ENCODE assay signal across 8 mouse cellular contexts in the genomic region with DNA sequence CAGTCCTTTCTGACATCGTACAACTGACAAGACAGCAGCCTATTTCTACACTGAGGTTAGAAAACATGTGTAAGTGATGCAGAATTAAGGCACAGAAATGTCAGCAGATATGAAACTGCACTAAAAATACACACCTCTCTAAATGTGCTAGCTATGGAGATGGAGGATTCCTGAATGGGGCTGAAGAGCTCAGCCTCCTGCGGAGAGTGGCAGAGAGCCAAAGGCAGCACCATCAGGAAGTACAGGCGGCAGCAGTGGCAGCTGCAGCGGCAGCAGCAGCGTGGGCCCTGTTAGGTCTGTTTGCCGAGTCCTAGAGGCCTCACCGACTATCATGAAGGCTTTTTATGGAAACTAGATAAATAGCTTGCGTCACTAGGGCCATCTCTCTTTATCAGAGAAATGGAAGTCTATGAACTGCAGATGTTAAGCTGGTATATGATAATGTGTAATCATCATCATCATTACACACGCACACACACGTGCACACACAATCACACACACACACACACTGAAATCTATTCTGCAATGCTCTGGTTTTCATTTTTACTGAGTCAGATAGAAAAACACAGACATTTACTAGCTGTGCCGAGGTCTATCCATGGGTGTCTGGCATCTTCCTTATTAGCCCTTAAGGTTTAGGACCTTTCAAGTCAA.
DNase-seq lines count a peak whose midpoint lies in the region; ATAC-seq lines count a peak whose summit lies in the region.

No protein-coding gene starts in this region.

- H3K27me3 ChIP-seq in embryonic facial prominence, embryonic 14.5 days (replicated peaks; ENCODE audit: control insufficient read depth, insufficient read depth, low read length): no peaks in the 10 kb centered on the region
- H3K27me3 ChIP-seq in embryonic facial prominence, embryonic 10.5 days (replicated peaks; ENCODE audit: low read depth, poor library complexity, severe bottlenecking): no peaks in the 10 kb centered on the region
- H3K27me3 ChIP-seq in hindbrain, embryonic 14.5 days (ENCODE audit: control insufficient read depth, insufficient read depth, low read length): no peaks in the 10 kb centered on the region
- H3K27me3 ChIP-seq in midbrain, embryonic 15.5 days (replicated peaks): no peaks in the 10 kb centered on the region

- peak; percentile 72; the same call in 1 of the 2 replicates for ATAC-seq in embryonic facial prominence, embryonic 14.5 days (ENCODE audit: low read depth)
- ATAC-seq in CD4-positive, CD25-positive, alpha-beta regulatory T cell, adult 4 months: peak; percentile 30
- ATAC-seq in hindbrain, embryonic 14.5 days (ENCODE audit: low FRiP score): peak; percentile 60; the same call in 1 of the 2 replicates
- peak; percentile 87 for ATAC-seq in midbrain, embryonic 15.5 days (replicated peaks)

- no peak overlapping the region for H3K27ac ChIP-seq in embryonic facial prominence, embryonic 14.5 days (replicated peaks; ENCODE audit: low read depth, low read length)
- H3K27ac ChIP-seq in embryonic facial prominence, embryonic 10.5 days (replicated peaks): no peak overlapping the region
- no peak overlapping the region; the same call in 1 of the 2 replicates for H3K27ac ChIP-seq in hindbrain, embryonic 14.5 days
- no peak overlapping the region for H3K27ac ChIP-seq in midbrain, embryonic 15.5 days

- 44% methylated on average over 10 of the region's 11 CpGs for WGBS in embryonic facial prominence, embryonic 14.5 days
- 71% methylated on average over 11 of the region's 11 CpGs for WGBS in embryonic facial prominence, embryonic 10.5 days
- 51% methylated on average over 11 of the region's 11 CpGs for WGBS in hindbrain, embryonic 14.5 days
- WGBS in midbrain, embryonic 15.5 days: 54% methylated on average over 11 of the region's 11 CpGs

- H3K4me1 ChIP-seq in embryonic facial prominence, embryonic 14.5 days (ENCODE audit: control insufficient read depth, insufficient read depth, low read length): no peaks in the 10 kb centered on the region
- no peaks in the 10 kb centered on the region for H3K4me1 ChIP-seq in embryonic facial prominence, embryonic 10.5 days
- 0 out of 2 replicates have a peak, but pooled peaks cover 8% of the 10 kb centered on the region for H3K4me1 ChIP-seq in hindbrain, embryonic 14.5 days (replicated peaks; ENCODE audit: control insufficient read depth, insufficient read depth, low read length)
- peaks cover 3% of the 10 kb centered on the region; the same call in 1 of the 2 replicates for H3K4me1 ChIP-seq in midbrain, embryonic 15.5 days

- H3K36me3 ChIP-seq in embryonic facial prominence, embryonic 14.5 days (ENCODE audit: control insufficient read depth, insufficient read depth, low read length): no peaks in the 10 kb centered on the region
- no peaks in the 10 kb centered on the region for H3K36me3 ChIP-seq in embryonic facial prominence, embryonic 10.5 days (replicated peaks)
- no peaks in the 10 kb centered on the region for H3K36me3 ChIP-seq in hindbrain, embryonic 14.5 days (replicated peaks; ENCODE audit: control insufficient read depth, insufficient read depth)
- H3K36me3 ChIP-seq in midbrain, embryonic 15.5 days (replicated peaks): no peaks in the 10 kb centered on the region

- H3K4me3 ChIP-seq in embryonic facial prominence, embryonic 14.5 days (ENCODE audit: low read depth, low read length): no peak overlapping the region
- H3K4me3 ChIP-seq in embryonic facial prominence, embryonic 10.5 days: no peak overlapping the region
- no peak overlapping the region for H3K4me3 ChIP-seq in hindbrain, embryonic 14.5 days (replicated peaks; ENCODE audit: low read length)
- no peak overlapping the region for H3K4me3 ChIP-seq in midbrain, embryonic 15.5 days

- peak; percentile 79 for DNase-seq in embryonic facial prominence, embryonic 14.5 days (ENCODE audit: low spot score)
- no peak for DNase-seq in embryonic facial prominence, embryonic 10.5 days (ENCODE audit: low spot score)
- DNase-seq in cerebellum, postnatal 4 days (ENCODE audit: low spot score in 2 of 2): peak; percentile 21 to 60
- peak; percentile 63 for DNase-seq in hindbrain, embryonic 14.5 days (ENCODE audit: low spot score)
- peak; percentile 25 to 84 for DNase-seq in left cerebral cortex, adult 8-10 months (ENCODE audit: low spot score in 2 of 2)
- no peak for DNase-seq in spleen, postnatal 10 days (ENCODE audit: low spot score in 2 of 2)

- no peaks in the 10 kb centered on the region for H3K9me3 ChIP-seq in embryonic facial prominence, embryonic 14.5 days (ENCODE audit: control insufficient read depth, low read length)
- H3K9me3 ChIP-seq in embryonic facial prominence, embryonic 10.5 days: no peaks in the 10 kb centered on the region
- H3K9me3 ChIP-seq in hindbrain, embryonic 14.5 days (ENCODE audit: control insufficient read depth, low read length): no peaks in the 10 kb centered on the region
- H3K9me3 ChIP-seq in midbrain, embryonic 15.5 days: no peaks in the 10 kb centered on the region

- no peak overlapping the region for H3K4me2 ChIP-seq in embryonic facial prominence, embryonic 14.5 days (ENCODE audit: low read depth, low read length)
- no peak overlapping the region; the same call in 1 of the 2 replicates for H3K4me2 ChIP-seq in hindbrain, embryonic 14.5 days (replicated peaks)
- no peak overlapping the region for H3K4me2 ChIP-seq in midbrain, embryonic 15.5 days

- no peak overlapping the region for H3K9ac ChIP-seq in embryonic facial prominence, embryonic 14.5 days (ENCODE audit: low read depth, low read length)
- H3K9ac ChIP-seq in hindbrain, embryonic 14.5 days: no peak overlapping the region
- no peak overlapping the region for H3K9ac ChIP-seq in midbrain, embryonic 15.5 days

Comparison
In these comparisons a context has a peak if more than half of its experiments do, and no peak if none do; other contexts are left out.
1. DNase-seq: peak in embryonic facial prominence, embryonic 14.5 days (single experiment), cerebellum, postnatal 4 days (2 of 2), hindbrain, embryonic 14.5 days (single experiment) and left cerebral cortex, adult 8-10 months (2 of 2); none in embryonic facial prominence, embryonic 10.5 days (single experiment) and spleen, postnatal 10 days (0 of 2).
2. ATAC-seq: peak in every context shown above with its lines; median percentile 87 in midbrain, embryonic 15.5 days; 72 in embryonic facial prominence, embryonic 14.5 days; 60 in hindbrain, embryonic 14.5 days; 30 in CD4-positive, CD25-positive, alpha-beta regulatory T cell, adult 4 months.